Mouse (Mus musculus): ENCODE data around the gene Tead2.
A peak's percentile ranks its signal among the peaks of the same experiment; 100 is the strongest.

DNA sequence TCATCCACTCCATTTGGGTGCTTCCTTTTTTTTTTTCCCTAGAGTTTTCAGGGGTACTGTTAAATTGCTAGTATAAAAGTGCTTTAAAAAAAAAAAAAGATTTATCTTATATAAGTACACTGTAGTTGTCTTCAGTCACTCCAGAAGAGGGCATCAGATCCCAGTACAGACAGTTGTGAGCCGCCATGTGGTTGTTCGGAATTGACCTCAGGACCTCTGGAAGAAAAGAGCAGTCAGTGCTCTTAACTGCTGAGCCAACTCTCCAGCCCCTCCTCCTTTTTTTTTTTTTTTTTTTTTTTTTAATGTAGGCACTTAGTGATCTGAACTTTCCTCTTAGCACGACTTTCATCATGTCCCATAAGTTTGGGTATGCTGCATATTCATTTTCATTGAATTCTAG lies 32.1 kb downstream of the Tead2 start:
- TF ChIP-seq CTCF (IDR thresholded peaks at IDR 0.05; ENCODE audit: low read depth, low read length) (peak; percentile 7), POLR2A (IDR thresholded peaks at IDR 0.05; ENCODE audit: insufficient read depth, low read length) (no peak)
